Mouse (Mus musculus) kidney, adult 11 months (tissue): ENCODE data around the gene Mecp2.
A peak's percentile ranks its signal among the peaks of the same experiment; 100 is the strongest.
"Not testable (repeated sequence)": the region's sequence is repeated elsewhere in the genome, so short reads cannot be mapped to it uniquely, and the experiment has no call there.

Experiments
- DNase-seq: peaks from one replicate; pipeline ENCODE4 v3.0.0; 2022

The Mecp2 gene

DNA sequence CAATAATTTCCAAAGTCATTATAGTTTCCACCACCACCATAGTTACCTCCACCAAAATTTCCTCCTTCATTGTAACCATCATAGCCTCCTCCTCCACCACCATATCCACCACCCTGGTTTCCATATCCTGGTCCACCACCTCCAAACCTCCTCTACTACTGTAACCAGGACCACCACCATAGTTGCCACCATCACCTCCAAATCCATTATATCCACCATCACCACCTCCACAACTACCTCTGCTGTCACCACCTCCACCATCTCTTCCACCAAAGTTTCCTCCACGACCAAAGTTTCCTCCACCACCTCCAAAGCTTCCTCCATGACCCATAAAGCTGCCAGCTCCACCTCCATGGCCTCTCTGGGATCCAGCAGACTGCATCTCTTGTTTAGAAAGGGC, at the start of gene Mecp2:
Gene Mecp2, minus strand, starts transcription at position 101 of the 400 bp plus-strand sequence.
- DNase-seq: not testable (repeated sequence)

DNA sequence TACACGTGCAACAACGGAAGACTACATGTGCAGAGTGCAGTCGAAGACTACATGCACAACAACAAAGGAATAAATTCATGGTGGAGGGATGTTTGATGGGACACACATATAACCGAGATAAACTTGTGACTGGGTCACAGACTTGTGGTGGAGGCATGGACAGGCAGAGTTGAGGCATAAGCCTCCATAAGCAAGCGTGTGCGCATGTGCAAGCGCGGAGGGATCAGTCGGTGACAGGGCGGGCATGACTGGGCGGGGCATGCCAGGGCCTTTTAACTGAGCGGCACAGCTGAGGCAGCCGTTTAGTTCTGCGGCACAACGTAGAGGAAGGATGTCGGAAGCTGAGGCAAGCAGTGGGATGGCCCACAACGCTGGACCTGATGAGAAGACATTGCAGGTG, 41.8 kb upstream of the Mecp2 start, which contains the start of gene Tktl1:
Gene Tktl1, plus strand, starts transcription at position 301 of the 400 bp plus-strand sequence.
- no peak for DNase-seq

DNA sequence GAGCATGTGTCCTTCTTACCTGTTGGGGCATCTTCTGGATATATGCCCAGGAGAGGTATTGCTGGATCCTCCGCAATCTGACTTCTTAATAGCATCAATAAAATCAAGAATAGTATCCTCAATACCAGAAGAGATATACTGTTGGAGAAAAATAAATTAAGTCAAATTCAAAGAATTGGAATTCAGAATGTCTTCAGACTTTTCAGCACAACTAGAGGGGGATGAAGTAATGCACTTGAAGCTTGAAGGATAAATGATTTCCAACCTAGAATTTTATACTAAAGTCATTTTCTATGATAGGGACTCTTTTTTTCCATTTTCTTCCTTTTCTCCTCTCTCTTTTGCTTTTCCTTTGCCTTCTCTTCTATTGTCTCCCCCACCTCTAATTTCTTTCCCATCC, 32.6 kb upstream of the Mecp2 start, which contains the start of gene Tex28:
Gene Tex28, minus strand, starts transcription at position 101 of the 400 bp plus-strand sequence.
- DNase-seq: no peak

DNA sequence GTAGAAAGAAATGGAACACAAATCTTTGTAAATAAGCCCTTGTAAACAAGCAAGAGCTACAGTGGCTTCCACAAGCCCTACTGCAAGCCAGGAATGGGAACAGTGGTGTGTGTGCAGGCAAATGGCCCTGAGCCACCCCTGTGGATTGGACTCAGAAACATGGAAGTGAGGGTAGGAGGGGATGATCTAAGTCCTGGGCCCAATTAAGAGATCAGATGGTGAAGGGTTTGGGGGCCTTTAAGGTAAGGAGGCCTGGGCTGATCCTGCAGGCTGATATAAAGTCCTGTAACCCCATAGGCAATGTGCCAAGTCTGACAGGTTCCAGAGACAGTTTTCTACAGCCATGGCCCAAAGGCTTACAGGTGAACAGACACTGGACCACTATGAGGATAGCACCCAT, 8.0 kb downstream of the Mecp2 start, which contains the start of gene Opn1mw:
Gene Opn1mw, plus strand, starts transcription at position 301 of the 400 bp plus-strand sequence.
- DNase-seq: no peak

DNA sequence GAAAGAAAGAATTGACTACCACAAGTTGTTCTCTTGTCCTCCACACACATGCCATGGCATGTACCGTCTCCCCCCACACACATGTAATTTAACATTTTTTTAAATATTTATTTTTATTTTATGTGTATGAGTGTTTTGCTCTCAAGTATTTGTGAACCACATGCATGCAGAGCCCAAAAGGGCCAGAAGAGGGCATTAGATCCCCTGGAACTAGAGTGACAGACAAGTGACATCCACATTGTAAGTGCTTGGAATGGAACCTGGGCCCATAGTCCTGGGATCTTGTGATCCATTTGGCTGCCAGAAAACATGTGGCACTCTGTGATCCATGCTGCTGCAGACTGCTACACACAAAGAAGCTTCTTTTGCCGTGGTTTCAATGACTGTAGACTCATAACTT, 10.2 kb downstream of the Mecp2 start:
- no peak for DNase-seq

DNA sequence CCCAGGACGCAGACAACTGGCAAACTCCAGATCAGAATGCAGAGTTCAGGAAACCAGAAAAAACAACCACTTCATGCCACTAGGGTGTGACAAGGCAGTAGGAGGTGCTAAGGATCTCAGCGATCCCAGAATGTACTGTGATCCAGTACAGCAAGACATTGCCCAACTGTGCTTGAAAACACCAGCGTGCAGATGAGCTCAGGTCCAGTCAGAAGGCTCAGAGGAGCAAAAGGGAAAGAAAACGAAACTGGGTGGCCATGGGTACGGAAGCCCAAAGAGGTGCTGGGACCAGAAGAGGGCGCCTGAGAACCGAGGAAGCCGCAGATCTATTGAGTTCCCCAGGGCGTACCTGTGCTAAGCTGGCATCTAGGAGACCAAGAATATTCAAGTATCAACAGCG, 19.7 kb downstream of the Mecp2 start:
- peak; percentile 65 for DNase-seq

DNA sequence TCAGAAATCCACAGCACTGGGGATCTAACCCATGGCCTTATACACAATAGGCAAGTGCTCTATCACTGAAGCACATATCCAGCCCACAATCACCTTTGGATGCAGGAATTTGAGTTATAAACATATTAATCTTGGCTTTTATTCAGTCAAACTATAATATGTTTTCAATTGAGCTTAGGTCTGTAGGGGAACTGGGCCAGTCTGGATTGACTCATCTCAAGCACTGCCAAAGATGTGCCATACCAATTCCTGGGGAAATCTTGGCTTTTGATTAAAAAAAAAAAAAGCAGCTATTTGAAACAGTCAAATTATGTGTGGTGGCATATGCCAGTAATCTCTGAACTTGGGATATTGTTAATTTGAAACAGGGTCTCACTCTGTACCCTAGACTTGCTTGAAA, 21.1 kb downstream of the Mecp2 start:
- no peak for DNase-seq

DNA sequence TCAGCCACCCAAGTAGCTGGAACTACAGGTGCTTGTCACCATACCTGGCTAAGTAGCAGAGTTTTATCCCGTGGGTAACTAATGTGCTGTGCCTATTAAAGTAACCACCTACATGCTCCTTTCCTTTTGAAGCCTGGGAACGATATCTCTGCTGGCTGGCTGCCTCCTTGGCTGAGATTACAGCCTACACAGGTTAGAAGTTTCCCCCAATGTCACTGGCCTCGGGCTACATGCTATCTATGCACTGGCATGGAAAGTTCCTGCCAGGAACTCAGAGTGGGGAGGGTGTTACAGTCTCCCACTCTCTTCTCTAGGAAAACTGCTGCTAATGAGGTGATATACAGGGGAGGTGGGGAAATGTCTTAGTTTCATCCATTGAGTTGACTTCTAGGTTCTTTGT, 26.4 kb downstream of the Mecp2 start:
- no peak for DNase-seq

DNA sequence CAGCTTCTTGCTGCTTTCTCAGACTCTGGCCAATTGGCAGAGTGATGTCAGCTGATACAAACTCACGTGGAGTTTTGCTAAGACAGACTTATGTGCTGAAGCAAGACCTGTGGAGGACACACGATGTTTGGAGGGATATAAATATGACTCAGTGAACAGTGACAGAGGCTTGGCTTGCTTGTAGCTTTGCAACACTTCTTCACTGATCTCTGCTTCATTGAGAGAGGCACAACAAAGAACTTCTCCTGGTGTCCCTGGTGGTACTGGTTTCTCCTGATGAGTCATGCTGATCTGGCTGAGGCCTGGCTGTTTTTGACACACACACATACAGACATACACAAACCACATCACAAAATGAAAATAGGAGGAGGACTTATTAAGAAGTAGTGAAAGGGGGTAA, 29.2 kb downstream of the Mecp2 start:
- no peak for DNase-seq

DNA sequence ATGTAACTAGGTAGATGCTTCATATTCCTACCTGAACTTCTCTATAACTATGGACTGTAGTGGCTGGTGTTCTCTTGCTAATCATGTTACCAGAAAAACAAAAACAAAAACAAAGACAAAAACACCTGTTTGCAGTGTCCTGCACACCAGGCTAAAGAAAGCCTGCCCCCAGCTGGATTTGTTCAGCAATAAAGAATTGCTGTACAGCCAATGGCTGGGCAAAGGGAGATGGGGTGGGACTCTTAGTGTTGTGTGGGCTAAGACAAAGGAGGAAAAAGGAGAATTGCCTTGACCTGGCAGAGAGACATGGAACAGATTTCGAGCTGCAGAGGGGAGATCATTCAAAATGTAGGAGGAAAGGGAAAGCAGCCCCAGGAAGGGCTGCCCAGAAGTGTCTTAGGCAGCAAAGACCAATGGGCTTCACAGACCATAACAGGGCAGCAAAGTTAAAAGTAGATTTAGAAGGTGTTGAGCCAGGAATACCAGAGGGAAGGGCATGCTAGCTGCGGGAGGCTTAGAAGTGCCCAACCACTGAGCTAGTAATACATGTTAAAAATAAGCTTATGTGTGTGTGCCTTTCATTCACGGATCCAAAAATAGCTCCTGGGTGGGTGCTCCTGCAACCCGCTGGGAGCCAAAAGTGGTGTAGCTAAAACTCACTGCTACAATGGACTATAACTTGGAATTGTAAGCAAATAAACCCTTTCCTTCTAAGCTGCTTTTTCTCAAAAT, 31.5 kb downstream of the Mecp2 start:
- no peak for DNase-seq

DNA sequence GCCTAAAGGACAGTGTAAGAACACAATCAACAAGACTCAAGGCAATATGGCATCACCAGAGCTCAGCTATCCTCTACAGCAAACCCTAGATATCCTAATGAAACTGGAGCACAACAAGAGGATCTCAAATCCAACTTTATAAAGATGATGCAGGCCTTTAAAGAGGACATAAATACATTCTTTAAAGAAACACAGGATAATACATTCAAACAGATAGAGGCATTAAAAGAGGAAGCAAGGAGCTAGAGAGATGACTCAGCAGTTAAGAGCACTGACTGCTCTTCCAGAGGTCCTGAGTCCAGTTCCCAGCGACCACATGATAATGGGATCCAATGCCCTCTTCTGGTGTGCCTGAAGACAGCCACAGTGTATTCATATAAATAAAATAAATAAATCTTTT, 40.0 kb downstream of the Mecp2 start:
- DNase-seq: no peak

DNA sequence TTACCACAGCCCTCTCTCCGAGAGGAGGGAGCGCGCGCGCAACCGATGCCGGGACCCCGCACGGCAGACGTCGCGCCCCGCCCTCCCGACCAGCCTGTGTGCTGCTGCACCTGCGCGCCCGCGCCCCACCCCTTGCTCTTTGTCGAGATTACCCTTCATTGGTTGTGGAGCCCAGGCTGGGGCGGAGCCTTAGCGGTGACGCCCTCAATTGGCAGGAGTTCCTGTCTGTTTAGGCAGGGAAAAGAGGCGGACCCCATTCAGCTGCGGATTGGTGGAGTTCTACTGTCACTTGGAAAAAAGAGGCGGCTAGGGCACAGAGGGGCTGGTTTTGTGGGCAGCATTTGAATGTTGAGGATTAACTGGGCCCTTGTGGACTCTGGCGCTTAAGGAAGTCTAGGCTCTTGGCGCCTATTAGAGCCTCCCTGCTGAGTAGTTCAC, 49.5 kb downstream of the Mecp2 start:
- DNase-seq: peak; percentile 99

DNA sequence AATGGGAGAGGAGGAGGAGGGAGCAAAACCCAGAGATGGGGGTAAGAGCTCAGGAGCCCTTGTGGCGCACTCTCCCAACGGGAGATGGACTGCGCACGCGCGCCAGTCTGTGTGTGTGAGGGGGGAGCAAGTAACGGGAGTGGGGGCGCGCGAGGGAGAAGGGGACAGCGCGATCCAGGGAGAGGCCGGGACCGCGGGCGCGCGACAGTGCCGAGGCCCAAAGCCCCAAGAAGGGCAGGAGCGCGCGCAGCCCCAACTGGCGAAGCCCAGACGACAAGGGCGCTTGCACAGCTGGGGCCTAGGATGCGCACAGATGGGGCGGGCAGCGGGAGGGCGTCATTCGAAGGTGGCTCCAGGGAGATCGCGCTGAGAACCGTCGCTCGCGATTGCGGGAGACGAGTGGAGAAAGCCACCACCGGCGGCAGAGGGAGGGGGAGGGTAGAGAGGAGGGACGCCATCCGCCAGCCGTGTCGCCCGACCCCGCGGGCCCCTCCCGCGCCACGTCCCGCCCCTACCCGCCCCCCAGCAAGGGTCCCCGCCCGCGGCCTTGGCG, 50.1 kb downstream of the Mecp2 start:
- peak; percentile 74 for DNase-seq

DNA sequence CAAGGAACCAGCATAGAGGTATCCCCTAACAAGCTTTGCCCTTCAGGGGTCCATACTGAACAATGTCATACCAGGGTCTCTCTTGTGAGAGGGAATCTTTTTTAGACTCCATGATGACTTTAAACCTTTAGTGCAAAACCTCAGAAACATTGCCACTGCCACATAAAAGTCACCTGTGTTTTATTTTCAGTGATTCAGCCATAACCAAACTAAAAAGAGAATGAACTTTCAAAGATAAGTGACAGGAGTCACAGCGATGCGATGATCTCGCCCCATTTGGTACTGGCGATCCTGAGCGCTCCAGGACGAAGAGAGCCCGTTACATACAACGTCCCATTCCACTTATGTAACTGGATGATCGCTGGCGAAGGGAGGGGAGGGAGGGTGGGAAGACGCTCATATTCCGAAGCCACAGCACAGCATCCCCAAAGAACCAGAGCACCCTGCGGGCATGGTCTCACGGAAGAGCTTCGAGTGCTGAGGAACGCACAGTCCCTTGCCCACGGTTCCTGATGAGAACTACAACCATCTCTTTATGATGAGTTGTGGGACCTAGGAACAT, 50.8 kb downstream of the Mecp2 start:
- no peak for DNase-seq

DNA sequence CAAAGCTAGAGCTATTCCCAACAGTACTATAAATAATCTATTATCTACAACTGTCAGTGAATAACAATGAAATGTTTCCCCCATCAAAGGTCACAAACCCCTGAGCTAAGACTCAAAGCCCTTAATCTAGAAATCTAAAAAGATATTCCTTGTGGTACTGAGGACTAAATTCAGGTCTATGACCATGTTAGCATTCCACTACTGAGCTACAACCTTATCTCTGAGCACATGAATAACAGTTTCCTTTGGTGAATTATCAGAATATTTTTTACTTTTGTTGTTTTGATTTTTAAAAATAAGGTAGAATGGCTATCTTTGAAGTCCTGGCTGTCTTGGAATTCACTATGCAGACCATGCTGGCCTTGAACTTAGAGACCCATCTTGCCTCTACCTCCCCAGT, 64.4 kb downstream of the Mecp2 start:
- DNase-seq: no peak

DNA sequence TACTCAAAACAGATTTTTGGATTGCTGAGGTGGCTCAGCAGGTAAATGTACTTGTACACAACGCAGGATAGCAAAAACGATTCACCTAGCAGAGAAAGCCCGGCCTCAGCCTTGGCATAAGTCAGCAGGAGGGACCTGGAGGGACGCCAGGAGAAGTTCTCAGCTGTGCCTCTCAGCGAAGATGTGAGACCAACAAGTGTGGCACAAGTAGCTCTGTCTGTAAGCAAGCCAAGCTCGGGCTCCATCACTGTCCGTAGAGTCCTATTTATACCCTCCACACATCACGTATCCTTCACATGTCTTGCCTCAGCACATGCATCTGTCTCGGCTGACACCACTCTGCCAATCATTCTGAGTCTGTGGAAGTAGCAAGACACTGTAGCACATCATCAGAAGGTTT, 67.3 kb downstream of the Mecp2 start:
- peak; percentile 6 for DNase-seq

DNA sequence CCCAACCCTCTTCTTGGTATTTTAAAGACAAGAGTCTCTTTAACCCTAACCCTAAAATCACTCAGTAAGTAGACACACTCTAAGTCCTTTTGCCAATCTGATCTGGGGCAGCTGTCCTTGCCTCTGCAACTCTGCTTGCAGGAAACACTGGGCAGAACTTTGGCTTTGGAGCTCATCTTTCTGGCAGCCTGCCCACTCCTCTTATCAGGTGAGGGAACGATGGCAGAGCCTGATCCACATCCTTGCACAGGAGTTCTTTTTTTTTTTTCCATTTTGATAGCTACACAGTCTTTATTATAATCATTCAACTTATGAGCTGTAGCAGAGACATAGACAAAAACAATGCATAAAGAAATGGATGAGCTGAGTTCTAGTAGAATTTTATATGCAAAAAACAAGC, 90.1 kb downstream of the Mecp2 start:
- no peak for DNase-seq

DNA sequence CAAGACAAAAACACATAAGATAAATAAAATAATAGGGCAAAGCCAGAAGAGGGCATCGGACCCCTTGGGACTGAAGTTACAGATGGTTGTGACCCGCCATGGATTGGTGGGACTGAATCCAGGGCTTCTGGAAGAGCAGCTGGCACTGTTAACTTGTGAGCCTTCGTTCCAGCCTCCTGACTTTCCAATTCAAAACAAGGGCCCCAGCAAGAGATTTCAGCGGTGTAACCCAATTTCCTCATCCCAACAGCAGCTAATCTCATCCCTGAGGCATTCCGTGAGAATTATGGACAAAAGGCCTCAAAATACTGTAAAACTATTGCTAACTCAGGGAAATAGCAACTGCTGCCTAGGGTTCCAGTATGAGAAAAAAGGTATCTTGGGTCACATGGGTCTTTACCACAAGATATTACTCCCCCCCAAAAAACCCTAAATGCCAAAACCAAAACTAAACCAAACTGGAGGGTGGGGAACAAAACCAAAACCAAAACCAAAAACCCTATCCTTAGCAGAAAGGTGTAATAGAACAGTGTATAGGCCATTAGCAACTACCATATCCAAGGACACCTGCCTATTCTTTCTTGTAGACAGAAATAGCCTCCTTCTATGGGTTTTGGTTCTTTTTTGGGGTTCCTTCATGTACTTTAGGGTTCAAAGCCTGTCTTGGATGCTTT, 97.3 kb downstream of the Mecp2 start:
- DNase-seq: no peak

DNA sequence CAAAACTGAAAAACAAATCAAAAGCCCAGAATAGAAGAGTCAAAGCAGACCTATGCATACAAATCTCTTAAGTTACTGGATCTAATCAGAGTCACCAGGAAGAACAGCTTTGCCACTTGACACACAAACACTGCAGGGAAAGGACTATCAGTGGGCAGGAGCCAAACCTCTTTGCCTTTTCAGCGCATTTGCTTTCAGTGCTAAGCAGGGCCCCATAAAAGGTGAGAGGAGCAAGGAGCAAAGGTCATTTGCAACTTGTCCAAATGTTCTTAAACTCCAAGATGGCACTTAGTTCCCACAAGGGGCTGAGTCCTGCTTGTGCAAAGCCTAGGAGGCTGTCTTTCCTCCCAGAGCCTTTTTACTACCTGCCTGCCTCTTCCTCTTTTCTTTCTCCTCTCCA, 105.2 kb downstream of the Mecp2 start:
- DNase-seq: peak; percentile 38

DNA sequence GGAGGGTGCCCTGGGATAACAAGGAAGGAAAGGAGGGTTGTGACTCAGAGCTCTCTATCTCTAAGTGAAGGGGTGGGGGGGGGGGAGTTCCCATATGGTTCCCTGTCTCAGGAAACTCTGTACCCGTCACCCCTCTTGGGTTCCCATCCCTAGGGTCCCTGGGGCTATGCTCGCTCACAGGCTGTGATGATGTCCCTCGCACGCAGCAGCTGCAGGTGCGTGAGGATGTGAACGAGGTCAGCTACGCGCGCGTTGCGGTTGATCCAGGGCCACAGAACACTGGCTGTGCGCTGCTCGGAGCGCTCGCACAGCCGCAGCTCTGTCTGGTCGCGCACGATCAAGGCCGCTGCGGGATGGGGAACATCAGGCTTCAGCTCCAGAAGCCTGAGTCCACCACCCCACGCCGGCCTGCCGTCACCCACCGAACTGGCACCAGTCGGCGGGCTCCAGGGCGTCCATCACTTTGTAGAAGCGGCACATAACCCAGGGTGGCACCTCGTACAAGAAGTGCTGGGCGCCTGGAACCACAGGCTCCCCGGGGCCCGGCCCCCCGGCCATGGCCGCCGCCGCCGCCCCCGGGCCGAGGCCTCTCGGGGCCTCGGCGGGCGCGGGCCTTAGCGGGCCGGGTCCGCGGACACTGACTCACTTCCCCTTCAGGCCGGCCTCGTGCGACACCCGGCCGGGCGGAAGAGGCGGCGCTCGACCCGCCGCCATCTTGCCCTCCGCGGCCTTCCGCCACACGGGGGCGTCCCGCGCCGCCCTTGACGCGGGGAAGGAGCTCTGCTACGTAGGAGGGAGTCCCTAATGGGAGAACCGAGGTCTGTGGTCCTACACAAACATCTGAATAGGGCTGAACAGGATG, 111.7 kb downstream of the Mecp2 start, which contains the start of gene Irak1:
Gene Irak1, minus strand, starts transcription at position 731 of the 862 bp plus-strand sequence.
- peak; percentile 60 for DNase-seq

DNA sequence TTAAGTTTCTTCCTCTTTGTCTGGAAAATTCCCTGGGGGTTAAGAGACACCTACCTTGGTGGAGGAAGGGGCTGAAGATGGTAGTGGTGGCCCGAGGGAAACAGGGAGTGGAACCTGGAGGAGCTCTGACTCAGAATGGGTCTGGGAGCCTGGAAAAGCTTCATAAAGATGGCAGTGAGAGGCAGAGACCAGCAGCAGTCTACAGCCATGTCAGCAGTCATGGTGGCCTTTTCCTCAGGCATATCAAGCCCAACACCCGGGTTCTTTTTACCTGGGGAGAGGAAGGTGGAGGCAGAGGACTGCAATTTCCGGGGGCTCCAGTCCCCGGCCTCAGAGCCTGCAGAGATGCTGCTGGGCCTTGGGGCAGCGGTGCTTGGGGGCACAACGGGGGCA, 112.4 kb downstream of the Mecp2 start:
- DNase-seq: no peak

DNA sequence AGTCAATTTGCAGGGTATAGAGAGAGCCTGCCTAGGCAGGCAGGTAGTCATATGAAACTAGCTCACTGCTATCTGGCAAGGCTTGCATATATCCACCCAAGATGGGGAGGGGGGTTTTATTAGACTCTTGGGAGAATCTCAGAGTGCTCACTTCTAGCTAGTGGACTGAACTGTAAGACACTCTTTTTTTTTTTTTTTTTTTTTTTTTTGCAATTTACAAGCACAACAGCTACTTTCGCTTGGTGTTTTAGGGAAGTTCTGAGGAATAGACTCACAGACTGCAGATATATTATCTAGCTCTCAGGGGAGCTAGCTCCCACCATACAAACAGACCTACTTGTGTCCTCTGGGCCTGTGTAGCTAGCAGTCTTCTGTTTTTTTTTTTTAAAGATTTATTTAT, 120.6 kb downstream of the Mecp2 start:
- DNase-seq: no peak

DNA sequence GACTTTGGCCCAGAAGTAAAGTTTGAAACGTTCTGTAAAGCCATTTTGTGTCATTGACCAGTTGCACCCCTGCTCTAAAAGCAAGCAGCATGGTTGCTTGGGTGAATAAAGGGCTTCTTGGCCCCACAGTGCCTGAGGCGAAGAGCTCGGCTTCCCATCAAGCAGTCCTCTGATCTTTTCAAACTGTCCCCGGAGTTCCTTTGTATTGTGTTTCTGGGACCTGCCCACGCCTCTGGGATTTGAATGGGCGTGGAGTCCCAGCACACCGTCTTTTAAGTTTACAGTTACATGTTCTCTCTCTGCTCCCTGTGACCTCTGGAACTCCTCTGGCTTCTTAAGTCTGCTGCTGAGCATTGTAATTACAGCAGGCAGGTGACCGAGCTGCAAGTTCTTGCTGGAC, 127.1 kb downstream of the Mecp2 start:
- no peak for DNase-seq
